9 mouse cellular contexts compared by ENCODE assay signal in genomic region chr8:77440324-77440880, GRCm38 (mm10).
DNase-seq lines count a peak whose midpoint lies in the region; ATAC-seq and TF ChIP-seq lines count a peak whose summit lies in the region.
"Had no signal": no experiment of that assay in that cellular context is flagged by ENCODE, and none has a peak within 500 bp of the region (broad histone marks: within the 10 kb centered on the region; RNA-seq: fewer than 3 reads in every experiment).

No protein-coding gene starts in this region.

- no peak for ATAC-seq in heart, postnatal 0 days (ENCODE audit: insufficient read depth, low read depth)
- no peak for ATAC-seq in lung, embryonic 14.5 days (ENCODE audit: insufficient read depth)

- TF ChIP-seq CTCF in heart, postnatal 0 days (IDR thresholded peaks at IDR 0.05; ENCODE audit: low read depth), result peak; percentile 33
- peak; percentile 52 for TF ChIP-seq CTCF in lung, embryonic 14.5 days (IDR thresholded peaks at IDR 0.05; ENCODE audit: low read depth)
- TF ChIP-seq CTCF in MEL (IDR thresholded peaks at IDR 0.05 in 2 of 3, conservative IDR thresholded peaks at IDR 0.05 in 1 of 3; ENCODE audit: control insufficient read depth in 1 of 3, insufficient read depth in 1 of 3, low read depth in 2 of 3, low read length in 3 of 3, poor library complexity in 1 of 3, severe bottlenecking in 1 of 3), result peak; percentile 38 to 68 (median 44)

- H3K4me2 ChIP-seq in heart, postnatal 0 days (ENCODE audit: low read depth, low read length), result no peak overlapping the region
- no peak overlapping the region for H3K4me2 ChIP-seq in lung, embryonic 14.5 days

- H3K27ac ChIP-seq in heart, postnatal 0 days (ENCODE audit: low read depth), result 0 out of 2 replicates have a peak overlapping the region, but pooled peaks have one; percentile 18
- H3K27ac ChIP-seq in lung, embryonic 14.5 days (ENCODE audit: low read depth), result no peak overlapping the region
- H3K27ac ChIP-seq in MEL (ENCODE audit: control insufficient read depth, low read depth, low read length), result no peak overlapping the region

- peaks cover 42% of the 10 kb centered on the region for H3K4me1 ChIP-seq in heart, postnatal 0 days (ENCODE audit: control insufficient read depth, insufficient read depth)
- H3K4me1 ChIP-seq in lung, embryonic 14.5 days (ENCODE audit: insufficient read depth), result peaks cover 26% of the 10 kb centered on the region
- peaks cover 2 to 3% of the 10 kb centered on the region in 2 experiments; a peak in 3 of 4 replicates for H3K4me1 ChIP-seq in MEL (ENCODE audit: control insufficient read depth in 1 of 2, insufficient read depth in 2 of 2, low read length in 2 of 2)

- H3K9me3 ChIP-seq in heart, postnatal 0 days (replicated peaks; ENCODE audit: control insufficient read depth, low read length), result no peaks in the 10 kb centered on the region
- H3K9me3 ChIP-seq in lung, embryonic 14.5 days (ENCODE audit: low read depth, low read length), result no peaks in the 10 kb centered on the region
- no peaks in the 10 kb centered on the region for H3K9me3 ChIP-seq in MEL (replicated peaks; ENCODE audit: insufficient read depth, low read length)

- TF ChIP-seq EP300 in heart, postnatal 0 days (IDR thresholded peaks at IDR 0.05; ENCODE audit: low read depth), result no peak
- TF ChIP-seq EP300 in MEL (IDR thresholded peaks at IDR 0.05; ENCODE audit: low read depth in 1 of 2, low read length in 2 of 2), result no peak

- no peak overlapping the region for H3K9ac ChIP-seq in heart, postnatal 0 days (replicated peaks; ENCODE audit: low read depth, low read length)
- no peak overlapping the region for H3K9ac ChIP-seq in lung, embryonic 14.5 days
- H3K9ac ChIP-seq in MEL (ENCODE audit: control insufficient read depth, low read depth, low read length, poor library complexity, severe bottlenecking), result no peak overlapping the region

- DNase-seq in heart, postnatal 0 days (ENCODE audit: low spot score), result no peak
- no peak for DNase-seq in heart, postnatal 25 days (ENCODE audit: low spot score)
- DNase-seq in lung, embryonic 14.5 days, result no peak
- DNase-seq in lung, adult 18-20 months, result no peak
- DNase-seq in MEL (ENCODE audit: low read depth, low spot score), result no peak
- DNase-seq in lung, postnatal 14 days, result peak; percentile 51
- no peak for DNase-seq in neural tube, embryonic 10.5 days (ENCODE audit: extremely low spot score, low spot score)
- DNase-seq in T-cell, adult 2 months (ENCODE audit: low spot score), result no peak
- DNase-seq: cerebellum, adult 9-10 months had no signal

- no peak for TF ChIP-seq POLR2A in MEL (IDR thresholded peaks at IDR 0.05; ENCODE audit: control insufficient read depth in 1 of 2, insufficient read depth in 1 of 2, low read depth in 1 of 2, low read length in 2 of 2, poor library complexity in 1 of 2)

- no peak for TF ChIP-seq RAD21 in MEL (IDR thresholded peaks at IDR 0.05; ENCODE audit: low read depth, low read length)

- H3K36me3 ChIP-seq in heart, postnatal 0 days (replicated peaks; ENCODE audit: control insufficient read depth, insufficient read depth, low read length), result no peaks in the 10 kb centered on the region
- no peaks in the 10 kb centered on the region for H3K36me3 ChIP-seq in lung, embryonic 14.5 days (ENCODE audit: insufficient read depth)
- H3K36me3 ChIP-seq in MEL (ENCODE audit: control insufficient read depth in 1 of 2, insufficient read depth in 2 of 2, low read length in 2 of 2), result peaks cover 0 to 7% of the 10 kb centered on the region in 2 experiments; a peak in 2 of 4 replicates

- 69% methylated on average over 6 of the region's 6 CpGs for WGBS in heart, postnatal 0 days
- WGBS in lung, embryonic 14.5 days, result 77% methylated on average over 6 of the region's 6 CpGs

- H3K79me2 ChIP-seq in MEL (ENCODE audit: control insufficient read depth, insufficient read depth, low read length, poor library complexity), result 0 out of 2 replicates have a peak, but pooled peaks cover 2% of the 10 kb centered on the region

- intact Hi-C loops in heart, postnatal 25 days (cut with DNase I), result loop anchor here (5.0 kb wide), 1 partner anchor 72 kb away; no protein-coding TSS in a partner anchor

- no peak overlapping the region for H3K4me3 ChIP-seq in heart, postnatal 0 days (ENCODE audit: low read depth, low read length)
- H3K4me3 ChIP-seq in lung, embryonic 14.5 days (ENCODE audit: low read depth, low read length), result no peak overlapping the region
- no peak overlapping the region for H3K4me3 ChIP-seq in MEL (ENCODE audit: control insufficient read depth in 1 of 2, insufficient read depth in 1 of 2, low read depth in 2 of 2, low read length in 2 of 2)

- no peaks in the 10 kb centered on the region for H3K27me3 ChIP-seq in heart, postnatal 0 days (ENCODE audit: control insufficient read depth, insufficient read depth, low read length)
- no peaks in the 10 kb centered on the region for H3K27me3 ChIP-seq in lung, embryonic 14.5 days (ENCODE audit: insufficient read depth, low read length)
- H3K27me3 ChIP-seq in MEL (ENCODE audit: control insufficient read depth in 1 of 2, insufficient read depth in 2 of 2, low read length in 2 of 2), result no peaks in the 10 kb centered on the region

TF ChIP-seq in MEL, 35 proteins besides CTCF, POLR2A, EP300 and RAD21:
- TF ChIP-seq MYB (IDR thresholded peaks at IDR 0.05; ENCODE audit: low read depth, low read length), result no peak
- no peak for TF ChIP-seq TCF12 (IDR thresholded peaks at IDR 0.05; ENCODE audit: low read depth, low read length)
- no peak for TF ChIP-seq TBP (IDR thresholded peaks at IDR 0.05; ENCODE audit: low read depth, low read length)
- no peak for TF ChIP-seq E2F4 (IDR thresholded peaks at IDR 0.05; ENCODE audit: borderline replicate concordance, low read depth, low read length)
- TF ChIP-seq KAT2A (conservative IDR thresholded peaks at IDR 0.05; ENCODE audit: low read depth, low read length), result no peak
- TF ChIP-seq UBTF (IDR thresholded peaks at IDR 0.05; ENCODE audit: borderline replicate concordance, insufficient read depth, low read depth, low read length), result no peak
